Mouse (Mus musculus): ENCODE measurements around the gene Lilra6.
"Not testable (repeated sequence)": the region's sequence is repeated elsewhere in the genome, so short reads cannot be mapped to it uniquely, and the experiment has no call there.

Lilra6 gene

DNA sequence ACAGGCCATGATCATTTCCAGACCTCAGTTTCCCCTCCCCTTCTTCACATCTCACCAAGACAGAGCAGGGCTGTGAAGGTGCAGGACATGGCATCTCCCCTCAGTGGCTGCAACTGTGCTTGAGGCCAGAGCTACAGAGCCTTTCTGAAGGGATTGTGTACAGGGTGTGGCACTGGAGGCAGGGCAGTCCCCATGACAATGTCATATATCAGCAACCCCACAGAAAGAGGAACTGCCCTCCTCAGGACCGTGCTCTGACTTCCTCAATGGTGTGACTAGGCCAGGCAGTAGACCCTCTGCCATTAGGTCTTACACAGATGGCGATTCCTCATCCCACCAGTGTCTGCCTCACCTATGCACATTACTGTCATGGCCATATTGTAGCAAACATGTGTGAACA, at the start of gene Lilra6:
Gene Lilra6, minus strand, starts transcription at position 117 of the 400 bp plus-strand sequence.
- not testable (repeated sequence) for DNase-seq (ENCODE audit: extremely low spot score)

DNA sequence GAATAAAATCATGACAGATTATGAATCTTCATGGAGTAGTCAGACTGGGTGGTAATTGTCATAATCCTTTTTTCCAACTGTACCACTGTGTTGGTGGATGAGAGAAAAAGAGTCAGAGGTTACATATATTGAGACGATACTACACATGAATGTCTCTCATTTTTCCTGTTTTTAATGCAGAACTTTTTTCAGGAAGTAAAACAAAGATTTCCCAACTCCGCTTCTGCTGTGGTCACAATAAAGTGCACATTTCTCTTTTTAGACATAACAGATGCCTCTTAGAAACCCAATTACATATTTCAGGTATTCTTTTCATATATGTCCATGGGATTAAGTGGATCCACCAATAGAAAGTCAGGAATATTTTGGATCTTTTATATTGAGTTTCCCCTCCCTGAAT, 46.7 kb upstream of the Lilra6 start:
- DNase-seq (ENCODE audit: extremely low spot score), result no peak

DNA sequence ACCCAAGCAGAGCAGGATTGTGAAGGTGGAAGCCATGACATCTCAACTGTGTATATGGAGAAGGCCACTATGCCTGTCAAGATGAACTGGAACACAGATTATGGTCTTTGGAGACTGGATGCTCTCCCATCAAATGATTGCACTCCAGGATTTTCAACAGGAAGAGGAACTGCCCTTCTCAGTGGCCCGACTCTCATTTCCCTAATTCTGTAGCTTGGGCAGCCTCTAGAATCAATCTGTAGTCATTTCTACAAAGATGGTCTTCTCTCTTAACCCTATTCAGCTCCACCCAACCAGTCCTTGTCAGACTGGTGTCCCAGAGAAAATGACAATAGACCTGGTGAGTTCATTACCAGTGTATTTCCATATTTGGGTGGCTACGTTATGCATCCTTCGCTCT, 42.1 kb upstream of the Lilra6 start:
- DNase-seq (ENCODE audit: extremely low spot score), result no peak

DNA sequence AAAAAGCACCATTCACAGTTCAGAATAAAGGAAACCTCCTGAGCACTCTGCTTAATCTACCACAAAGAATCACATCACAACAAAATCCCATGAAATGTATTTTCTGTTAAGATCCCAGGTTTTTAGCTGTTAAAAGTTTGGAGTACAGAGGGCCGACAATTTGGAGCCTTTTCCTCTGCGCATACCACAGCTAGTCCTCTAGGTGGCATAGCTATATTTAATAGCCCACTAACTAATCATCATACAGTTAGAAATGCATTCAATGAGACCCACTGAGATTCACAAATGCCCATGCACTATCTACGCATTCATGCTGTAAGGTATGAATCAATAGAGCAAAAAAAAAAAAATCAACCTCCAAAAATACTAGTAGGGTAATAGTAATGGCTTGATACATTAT, 33.9 kb upstream of the Lilra6 start:
- no peak for DNase-seq (ENCODE audit: extremely low spot score)

DNA sequence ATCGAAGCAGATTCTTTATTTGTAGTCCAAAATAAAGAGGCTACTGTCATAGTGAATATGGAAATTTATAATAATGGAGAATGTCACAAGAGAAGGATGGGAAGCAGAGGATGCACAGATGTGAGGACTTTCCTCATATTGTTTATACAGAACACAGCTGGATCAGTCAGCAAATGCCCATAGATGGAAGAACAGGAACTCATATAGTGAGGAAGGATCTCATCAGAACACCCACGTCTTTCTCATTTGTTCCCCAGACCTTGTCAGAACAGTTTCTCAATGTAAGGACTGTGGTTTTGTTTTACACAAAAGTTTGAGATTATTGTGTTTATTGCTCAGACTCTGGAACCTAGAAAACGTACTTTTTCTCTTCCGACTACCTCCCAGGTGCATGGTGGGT, 32.9 kb upstream of the Lilra6 start:
- no peak for DNase-seq (ENCODE audit: extremely low spot score)

DNA sequence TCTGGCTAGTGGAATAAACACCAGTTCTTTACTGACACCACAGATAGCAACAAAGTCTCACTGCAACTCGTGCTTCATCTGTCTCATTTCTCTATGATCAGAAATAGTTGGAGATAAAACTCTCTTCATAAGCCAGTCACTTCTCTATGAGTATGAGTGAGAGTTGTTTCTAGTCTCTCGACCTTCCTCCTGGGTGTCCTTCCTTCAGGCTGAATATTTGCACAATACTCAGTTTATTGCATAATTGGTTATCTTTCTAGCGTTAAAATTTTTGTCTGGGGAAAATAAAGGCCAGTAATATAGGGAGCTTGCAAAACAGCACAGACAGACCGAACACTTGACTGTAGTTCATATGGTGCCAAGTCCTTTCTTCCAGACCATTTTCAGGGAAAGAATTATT, 30.8 kb upstream of the Lilra6 start:
- no peak for DNase-seq (ENCODE audit: extremely low spot score)

DNA sequence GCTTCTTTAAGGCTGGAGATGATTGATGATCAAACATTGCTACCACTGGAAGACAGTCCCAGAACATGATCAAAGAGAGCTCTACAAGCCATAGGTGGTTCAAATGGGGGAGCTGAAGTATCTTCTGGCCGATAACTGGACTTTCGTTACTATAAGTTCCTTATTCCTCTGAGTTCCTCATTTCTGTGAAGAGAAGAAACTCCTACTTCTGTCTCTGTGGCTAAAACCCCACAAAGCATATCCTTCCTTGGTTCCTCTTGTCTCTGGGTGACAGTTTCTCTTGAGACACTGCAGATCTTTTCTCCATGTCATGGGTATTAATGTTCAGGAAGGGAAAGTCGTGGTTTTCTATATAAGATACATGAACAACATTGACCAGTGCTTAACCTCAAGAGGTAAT, 25.6 kb upstream of the Lilra6 start:
- no peak for DNase-seq (ENCODE audit: extremely low spot score)

DNA sequence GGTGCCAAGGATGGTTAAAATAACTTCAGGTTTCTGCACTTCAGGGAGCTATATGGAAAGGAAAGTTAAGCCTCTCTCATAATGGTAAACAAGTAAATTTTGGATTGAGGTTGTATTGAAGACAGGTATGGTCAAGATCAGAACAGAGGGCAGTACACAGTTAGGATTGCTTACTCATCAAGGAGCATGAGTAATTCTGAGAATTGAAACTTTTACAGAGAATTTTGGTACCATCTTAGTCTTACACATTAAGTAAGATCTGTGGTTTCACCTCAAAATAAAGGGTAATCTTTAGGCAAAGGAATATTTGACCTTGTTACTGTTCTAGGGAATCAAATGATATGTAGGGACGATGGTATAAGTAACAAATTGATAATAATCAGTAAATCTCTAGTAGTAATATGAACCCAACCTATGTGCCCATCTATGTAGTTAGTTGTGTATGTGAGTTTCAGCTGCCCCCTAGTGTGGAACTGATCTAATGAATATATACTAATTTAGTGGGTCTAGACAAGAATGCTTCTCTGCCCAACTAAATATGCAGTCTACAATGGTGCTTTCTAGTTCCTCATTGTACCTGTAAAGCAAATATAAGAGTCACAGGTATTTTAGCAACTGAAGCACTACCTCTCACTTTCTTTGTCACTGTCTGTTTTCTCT, 24.7 kb upstream of the Lilra6 start:
- DNase-seq (ENCODE audit: extremely low spot score), result no peak

DNA sequence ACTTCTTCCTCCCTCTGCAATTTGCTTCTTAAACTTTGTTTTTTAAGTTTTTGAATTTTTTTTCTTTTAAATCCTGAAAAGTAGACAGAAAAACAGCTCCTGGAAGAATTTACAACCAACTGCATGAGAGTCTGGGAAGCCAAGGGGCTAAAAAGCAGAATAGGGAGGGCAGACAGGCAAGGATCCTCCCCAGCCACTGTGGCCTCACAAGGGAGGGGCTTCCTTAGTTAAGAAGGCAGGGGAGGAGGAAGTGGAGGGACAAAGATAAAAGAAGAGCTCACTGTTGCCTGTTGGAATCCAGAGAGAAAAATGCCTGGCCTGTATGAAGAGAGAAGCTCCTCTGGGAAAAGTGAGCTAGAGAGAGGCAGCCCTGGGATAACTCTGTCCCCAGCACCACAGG, 20.2 kb upstream of the Lilra6 start:
- not testable (repeated sequence) for DNase-seq (ENCODE audit: extremely low spot score)

DNA sequence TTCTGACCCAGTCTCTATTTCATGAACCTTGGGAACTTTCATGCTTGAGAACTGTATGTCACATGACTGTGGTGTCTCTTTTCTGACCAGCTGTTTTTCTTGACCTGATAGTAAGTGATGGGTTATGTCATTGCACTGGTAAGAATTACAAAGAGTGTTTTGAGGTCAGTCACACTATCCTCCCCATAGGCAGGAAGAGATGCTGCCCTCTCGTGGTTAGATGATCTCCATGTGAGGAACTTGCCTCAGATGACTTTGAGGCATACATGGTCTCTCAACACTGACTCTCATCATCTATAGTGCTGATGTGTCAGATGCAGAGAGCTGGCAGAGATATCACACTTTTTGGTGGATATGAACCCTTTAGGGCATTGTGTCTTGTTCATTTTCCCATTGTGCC, 11.6 kb downstream of the Lilra6 start:
- DNase-seq (ENCODE audit: extremely low spot score), result no peak

DNA sequence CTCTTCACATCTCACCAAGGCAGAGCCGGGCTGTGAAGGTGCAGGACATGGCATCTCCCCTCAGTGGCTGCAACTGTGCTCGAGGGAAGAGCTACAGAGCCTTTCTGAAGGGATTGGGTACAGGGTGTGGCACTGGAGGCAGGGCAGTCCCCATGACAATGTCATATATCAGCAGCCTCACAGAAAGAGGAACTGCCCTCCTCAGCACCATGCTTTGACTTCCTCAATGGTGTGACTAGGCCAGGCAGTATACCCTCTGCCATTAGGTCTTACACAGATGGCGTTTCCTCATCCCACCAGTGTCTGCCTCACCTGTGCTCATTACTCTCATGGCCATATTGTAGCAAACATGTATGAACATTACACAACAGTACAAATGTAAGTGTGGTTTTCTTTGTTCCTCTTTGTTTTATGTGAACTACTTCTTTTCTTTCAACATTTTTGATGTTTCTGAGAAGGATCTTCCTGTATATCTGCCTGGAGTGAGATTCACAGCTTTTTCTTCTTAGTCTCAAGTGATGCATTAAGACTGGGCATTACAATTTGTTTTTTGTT, 17.2 kb downstream of the Lilra6 start, which contains the start of gene Gm14548:
Gene Gm14548, minus strand, starts transcription at position 85 of the 555 bp plus-strand sequence.
- not testable (repeated sequence) for DNase-seq (ENCODE audit: extremely low spot score)

DNA sequence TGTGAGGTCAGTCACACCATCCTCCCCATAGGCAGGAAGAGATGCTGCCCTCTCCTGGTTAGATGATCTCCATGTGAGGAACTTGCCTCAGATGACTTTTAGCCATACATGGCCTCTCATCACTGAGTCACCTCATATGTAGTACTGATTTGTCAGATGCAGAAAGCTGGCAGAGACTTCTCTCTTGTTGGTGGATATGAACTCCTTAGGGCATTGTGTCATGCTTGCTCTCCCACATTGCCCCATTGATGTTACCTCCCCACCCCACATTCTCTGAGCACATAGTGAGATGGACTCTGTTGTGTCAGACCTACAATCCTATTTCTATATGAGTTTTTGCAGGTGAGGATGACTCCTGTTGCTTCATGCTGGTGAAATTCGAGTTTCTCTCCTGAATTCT, 40.3 kb downstream of the Lilra6 start:
- not testable (repeated sequence) for DNase-seq (ENCODE audit: extremely low spot score)

All from embryo, embryonic 9.5 days (tissue).